Mouse (Mus musculus) liver, adult 2 months (tissue): Measurements from ENCODE around the gene Bst2. TPM values are rescaled to one million over a fixed set of nuclear protein-coding genes. Genes with fewer than 3 reads are reported as not detected.

Experiments
- DNase-seq: peaks from one replicate; pipeline ENCODE4 v3.0.0-alpha.2; 2011; ENCODE audit warnings: low read depth, low spot score; ENCODE audit errors: extremely low read depth
- H3K27ac ChIP-seq: fragments of 200-500 bp; replicated peaks from 2 replicates; pipeline ENCODE4 v1.5.1; 2012; ENCODE audit warnings: low read depth, mild to moderate bottlenecking, control low read depth, inconsistent platforms, low read length; ENCODE audit not compliant: insufficient read depth
- H3K27me3 ChIP-seq: fragments of 200-500 bp; 2 replicates; pipeline ENCODE4 v1.6.1; 2012; ENCODE audit warnings: mild to moderate bottlenecking, moderate library complexity, low read length, inconsistent platforms; ENCODE audit not compliant: control insufficient read depth, insufficient read depth
- H3K36me3 ChIP-seq: fragments of 200-500 bp; 2 replicates; pipeline ENCODE4 v1.6.1; 2012; ENCODE audit warnings: low read length, inconsistent platforms; ENCODE audit not compliant: control insufficient read depth, insufficient read depth
- H3K4me1 ChIP-seq: fragments of 200-500 bp; 2 replicates; pipeline ENCODE4 v1.6.1; 2011; ENCODE audit warnings: low read length; ENCODE audit not compliant: control insufficient read depth, insufficient read depth
- H3K4me3 ChIP-seq: fragments of 200-500 bp; 2 replicates; pipeline ENCODE4 v1.5.1; 2011; ENCODE audit warnings: low read depth, mild to moderate bottlenecking, control low read depth, low read length, moderate library complexity; ENCODE audit not compliant: insufficient read depth
- H3K79me2 ChIP-seq: fragments of 200-500 bp; 2 replicates; pipeline ENCODE4 v1.6.1; 2012; ENCODE audit warnings: inconsistent platforms, mild to moderate bottlenecking, low read length, moderate library complexity; ENCODE audit not compliant: control insufficient read depth, insufficient read depth
- H3K9ac ChIP-seq: fragments of 200-500 bp; 2 replicates; pipeline ENCODE4 v1.6.1; 2012; ENCODE audit warnings: low read depth, mild to moderate bottlenecking, control low read depth, inconsistent platforms, low read length
- CTCF ChIP-seq: fragments of 200-500 bp; IDR thresholded peaks from 2 replicates; pipeline ENCODE4 v1.5.1; 2011; ENCODE audit warnings: low read depth, low read length, control low read depth
- POLR2A ChIP-seq: fragments of 200-500 bp; IDR thresholded peaks from 2 replicates; pipeline ENCODE4 v1.6.1; 2011; ENCODE audit warnings: low read length, control low read depth; ENCODE audit not compliant: insufficient read depth; ENCODE audit errors: extremely low read depth
- WGBS: fragments of 180-500 bp; shearing (Covaris S2); methylation state at CpG from one replicate; pipeline ENCODE4 v1.1.7; 2018; 5-methylcytosine and 5-hydroxymethylcytosine counted together
- polyA plus RNA-seq: library from polyadenylated mRNA; depleted of rRNA; stranded (reverse); fragments of >200 nt; gene quantifications from 2 replicates; pipeline ENCODE4 v1.2.3, GENCODE M21; 2012
- total RNA-seq: library from RNA; depleted of rRNA; stranded (reverse); fragments of >200 nt; gene quantifications from 2 replicates; pipeline ENCODE4 v1.2.3, GENCODE M21; 2014

The Bst2 gene
- total and polyA plus RNA-seq, 2 experiments: 678 to 871 TPM

GRCm38 (mm10) chr8:71545053-71545452 lies 7.8 kb upstream of the Bst2 start:
- Histone ChIP-seq H3K27me3 (no peaks in the 10 kb centered on the region), H3K79me2 (peaks cover 3% of the 10 kb centered on the region; the same call in 1 of the 2 replicates), H3K9ac (no peak overlapping the region), H3K27ac (no peak overlapping the region), H3K4me1 (peaks cover 4% of the 10 kb centered on the region; the same call in 1 of the 2 replicates), H3K4me3 (no peak overlapping the region), H3K36me3 (peaks cover 2% of the 10 kb centered on the region; the same call in 1 of the 2 replicates)
- 94% methylated on average over 11 of the region's 11 CpGs for WGBS
- DNase-seq: no peak
- TF ChIP-seq CTCF (no peak), POLR2A (no peak)

DNA sequence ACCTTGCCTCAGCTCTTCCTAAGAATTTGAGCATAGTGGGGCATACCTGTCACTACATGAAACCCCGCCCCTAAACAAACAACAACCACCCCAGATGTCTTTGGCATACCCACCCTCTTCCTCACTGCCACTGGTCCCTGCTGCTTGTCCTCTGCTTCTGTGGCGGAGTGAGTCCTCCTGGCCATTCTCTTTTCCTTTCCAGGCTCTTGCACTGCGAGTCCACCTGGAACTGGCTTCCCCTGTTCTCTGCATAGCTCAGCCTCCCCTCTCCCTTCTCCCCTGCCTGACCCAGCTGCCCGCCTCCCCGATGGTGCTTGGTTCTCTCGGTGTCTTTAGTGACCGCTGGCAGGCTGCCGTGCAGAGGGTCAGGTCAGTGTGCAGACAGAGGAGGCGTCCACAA lies 6.5 kb upstream of the Bst2 start:
- no peaks in the 10 kb centered on the region for H3K27me3 ChIP-seq
- no peak overlapping the region for H3K27ac ChIP-seq
- WGBS: 52% methylated on average over 9 of the region's 9 CpGs
- H3K9ac ChIP-seq: no peak overlapping the region
- peaks cover 3% of the 10 kb centered on the region; the same call in 1 of the 2 replicates for H3K79me2 ChIP-seq
- no peak for TF ChIP-seq CTCF
- no peak for TF ChIP-seq POLR2A
- H3K36me3 ChIP-seq: peaks cover 2% of the 10 kb centered on the region; the same call in 1 of the 2 replicates
- H3K4me3 ChIP-seq: no peak overlapping the region; the same call in 1 of the 2 replicates
- DNase-seq: no peak
- H3K4me1 ChIP-seq: peaks cover 4% of the 10 kb centered on the region; the same call in 1 of the 2 replicates

DNA sequence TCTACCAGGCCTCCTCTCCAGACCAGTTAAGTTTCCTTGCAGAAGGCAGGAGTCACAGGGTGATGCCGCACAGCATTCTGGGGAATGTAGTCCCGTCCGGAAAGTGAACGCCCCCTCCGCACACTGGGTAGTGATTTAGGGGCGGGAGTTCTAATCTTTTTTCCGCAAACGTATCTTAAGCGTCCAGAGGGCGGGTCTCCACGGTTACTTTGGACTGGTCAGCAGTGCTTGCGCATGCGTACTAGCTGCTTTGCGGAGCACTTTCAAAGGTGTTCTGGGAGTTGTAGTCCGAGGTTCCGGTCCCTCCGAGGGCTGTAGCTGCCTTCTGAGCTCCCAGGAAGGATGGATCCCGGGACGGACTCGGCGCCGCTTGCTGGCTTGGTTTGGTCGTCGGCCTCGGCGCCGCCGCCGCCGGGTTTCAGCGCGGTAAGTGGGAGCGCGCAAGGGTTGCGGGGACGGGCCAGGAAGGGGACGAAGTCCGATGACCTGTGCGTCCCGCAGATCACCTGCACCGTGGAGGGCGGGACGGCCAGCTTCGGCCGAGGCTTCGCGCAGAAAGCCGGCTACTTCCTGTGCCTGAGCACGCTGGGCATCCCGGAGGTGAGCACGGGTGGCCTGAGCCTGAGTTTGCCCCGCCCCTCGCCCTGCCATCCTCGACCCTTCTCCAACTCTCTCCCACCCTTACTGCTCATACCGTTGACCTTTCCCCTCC lies 5.5 kb upstream of the Bst2 start, which contains the start of gene Mvb12a:
Gene Mvb12a, plus strand, starts transcription at position 291 of the 712 bp plus-strand sequence.
- peaks cover 3% of the 10 kb centered on the region; the same call in 1 of the 2 replicates for H3K79me2 ChIP-seq
- TF ChIP-seq CTCF (no peak), POLR2A (peak; percentile 48; the same call in 1 of the 2 replicates)
- H3K27me3 ChIP-seq: no peaks in the 10 kb centered on the region
- peak within 1 kb of the TSS; percentile 89 for H3K27ac ChIP-seq
- peaks cover 2% of the 10 kb centered on the region; the same call in 1 of the 2 replicates for H3K36me3 ChIP-seq
- peaks cover 11% of the 10 kb centered on the region for H3K4me1 ChIP-seq
- peak; percentile 99 for DNase-seq
- peak within 1 kb of the TSS; percentile 75 for H3K4me3 ChIP-seq
- peak within 1 kb of the TSS; percentile 86 for H3K9ac ChIP-seq
- WGBS: under 1% methylated on average over 55 of the region's 55 CpGs

DNA sequence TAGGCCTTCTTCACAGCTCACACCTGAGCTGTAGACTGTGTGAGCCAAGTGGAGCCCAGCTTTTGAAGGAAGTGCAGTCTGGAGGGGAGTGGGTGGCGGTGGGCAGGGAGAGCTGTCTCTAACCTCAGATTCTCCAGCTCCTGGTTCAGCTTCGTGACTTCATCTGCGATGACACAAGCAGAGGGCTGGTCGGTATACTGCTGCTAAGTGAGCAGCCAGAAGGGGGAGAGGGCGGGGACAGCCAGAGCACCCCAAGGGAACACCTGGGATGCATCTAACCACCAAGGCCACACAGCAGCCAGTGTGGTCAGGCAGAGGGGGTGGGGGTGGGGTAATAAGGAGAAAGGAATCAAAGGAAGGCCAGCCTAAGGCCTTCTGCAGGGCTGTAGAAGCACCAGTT lies 1.6 kb downstream of the Bst2 start:
- peak overlapping the region; percentile 88 for H3K9ac ChIP-seq

GRCm38 (mm10) chr8:71534263-71534810 lies 2.9 kb downstream of the Bst2 start:
- Histone ChIP-seq H3K9ac (no peak overlapping the region), H3K4me3 (no peak overlapping the region), H3K36me3 (no peaks in the 10 kb centered on the region), H3K4me1 (peaks cover 23% of the 10 kb centered on the region), H3K79me2 (peaks cover 19% of the 10 kb centered on the region; the same call in 1 of the 2 replicates), H3K27ac (peak overlapping the region; percentile 58), H3K27me3 (no peaks in the 10 kb centered on the region)
- TF ChIP-seq CTCF: peak; percentile 52; the same call in 1 of the 2 replicates
- TF ChIP-seq POLR2A: no peak
- 34% methylated on average over 3 of the region's 3 CpGs for WGBS
- peak; percentile 81 for DNase-seq

More for the DNA sequence above, 1.6 kb downstream of the Bst2 start:
- no peak for DNase-seq
- peaks cover 23% of the 10 kb centered on the region for H3K4me1 ChIP-seq
- H3K4me3 ChIP-seq: peak overlapping the region; percentile 74; the same call in 1 of the 2 replicates
- no peak for TF ChIP-seq POLR2A
- no peak for TF ChIP-seq CTCF
- H3K27ac ChIP-seq: peak overlapping the region; percentile 35; the same call in 1 of the 2 replicates
- H3K27me3 ChIP-seq: no peaks in the 10 kb centered on the region
- no peaks in the 10 kb centered on the region for H3K36me3 ChIP-seq
- peaks cover 19% of the 10 kb centered on the region; the same call in 1 of the 2 replicates for H3K79me2 ChIP-seq
- WGBS: 63% methylated on average over 5 of the region's 5 CpGs
